Mouse (Mus musculus) intestine, embryonic 16.5 days (tissue): ENCODE data around the gene Gm21258. TPM values are rescaled to one million over a fixed set of nuclear protein-coding genes. Genes with fewer than 3 reads are reported as not detected.
"Not testable (repeated sequence)": the region's sequence is repeated elsewhere in the genome, so short reads cannot be mapped to it uniquely, and the experiment has no call there.

Source experiments
- ATAC-seq: fragments of 200-750 bp; cut with Nextera tagmentation; 2 replicates; pipeline ENCODE4 v1.8.0; 2017; ENCODE audit warnings: moderate TSS enrichment, moderate library complexity
- H3K27ac ChIP-seq: fragments of 300-500 bp; sonication (generic); 2 replicates; pipeline ENCODE4 v1.5.1; 2014; ENCODE audit warnings: mild to moderate bottlenecking, low read length
- H3K27me3 ChIP-seq: fragments of 300-500 bp; sonication (generic); replicated peaks from 2 replicates; pipeline ENCODE4 v1.6.1; 2014; ENCODE audit warnings: low read length, control low read depth, mixed read lengths; ENCODE audit not compliant: control insufficient read depth, insufficient read depth
- H3K36me3 ChIP-seq: fragments of 300-500 bp; sonication (generic); 2 replicates; pipeline ENCODE4 v1.6.1; 2014; ENCODE audit warnings: low read length, control low read depth; ENCODE audit not compliant: control insufficient read depth, insufficient read depth
- H3K4me1 ChIP-seq: fragments of 300-500 bp; sonication (generic); 2 replicates; pipeline ENCODE4 v1.6.1; 2014; ENCODE audit warnings: low read length, control low read depth, mixed read lengths; ENCODE audit not compliant: control insufficient read depth, insufficient read depth
- H3K4me2 ChIP-seq: fragments of 300-500 bp; sonication (generic); 2 replicates; pipeline ENCODE4 v1.6.1; 2014; ENCODE audit warnings: low read depth, low read length, control low read depth
- H3K4me3 ChIP-seq: fragments of 300-500 bp; sonication (generic); 2 replicates; pipeline ENCODE4 v1.5.1; 2014; ENCODE audit warnings: mild to moderate bottlenecking, low read length
- H3K9ac ChIP-seq: fragments of 300-500 bp; sonication (generic); 2 replicates; pipeline ENCODE4 v1.6.1; 2014; ENCODE audit warnings: low read depth, low read length
- H3K9me3 ChIP-seq: fragments of 300-500 bp; sonication (generic); 2 replicates; pipeline ENCODE4 v1.6.1; 2016; ENCODE audit warnings: low read length, control low read depth; ENCODE audit not compliant: control insufficient read depth
- WGBS: fragments of 180-500 bp; shearing (Covaris S2); extraction: QIAGEN DNeasy Blood & Tissue Kit; methylation state at CpG from one replicate; pipeline ENCODE4 v1.1.7; 2014; 5-methylcytosine and 5-hydroxymethylcytosine counted together
- polyA plus RNA-seq: library from polyadenylated mRNA; unstranded; fragments of >200 nt; fragmentation: Nextera tagmentation; extraction: Ambion mirVana; gene quantifications from 2 replicates; pipeline ENCODE4 v1.2.1, GENCODE M21; 2015

Gene Gm21258
- not detected in 2 replicates for polyA plus RNA-seq

- not testable (repeated sequence) for H3K4me1 ChIP-seq, H3K27ac ChIP-seq, H3K36me3 ChIP-seq, H3K9ac ChIP-seq, H3K27me3 ChIP-seq, H3K4me2 ChIP-seq, H3K9me3 ChIP-seq, ATAC-seq, H3K4me3 ChIP-seq
- WGBS: no CpG with 5 or more reads among the region's 6 CpGs
Observed at GRCm38 (mm10) chrY:52779740-52780139, at the start of gene Gm21258. Gm21258 (plus strand) TSS chrY:52780040.
